Mouse (Mus musculus) brain, embryonic 18.5 days (tissue): ENCODE data around the gene Sema6c.
"Not testable (repeated sequence)": the region's sequence is repeated elsewhere in the genome, so short reads cannot be mapped to it uniquely, and the experiment has no call there.

Experiments used
- DNase-seq: peaks from one replicate; pipeline ENCODE4 v3.0.0-alpha.2; 2012; ENCODE audit warnings: low read depth, low spot score

The Sema6c gene

DNA sequence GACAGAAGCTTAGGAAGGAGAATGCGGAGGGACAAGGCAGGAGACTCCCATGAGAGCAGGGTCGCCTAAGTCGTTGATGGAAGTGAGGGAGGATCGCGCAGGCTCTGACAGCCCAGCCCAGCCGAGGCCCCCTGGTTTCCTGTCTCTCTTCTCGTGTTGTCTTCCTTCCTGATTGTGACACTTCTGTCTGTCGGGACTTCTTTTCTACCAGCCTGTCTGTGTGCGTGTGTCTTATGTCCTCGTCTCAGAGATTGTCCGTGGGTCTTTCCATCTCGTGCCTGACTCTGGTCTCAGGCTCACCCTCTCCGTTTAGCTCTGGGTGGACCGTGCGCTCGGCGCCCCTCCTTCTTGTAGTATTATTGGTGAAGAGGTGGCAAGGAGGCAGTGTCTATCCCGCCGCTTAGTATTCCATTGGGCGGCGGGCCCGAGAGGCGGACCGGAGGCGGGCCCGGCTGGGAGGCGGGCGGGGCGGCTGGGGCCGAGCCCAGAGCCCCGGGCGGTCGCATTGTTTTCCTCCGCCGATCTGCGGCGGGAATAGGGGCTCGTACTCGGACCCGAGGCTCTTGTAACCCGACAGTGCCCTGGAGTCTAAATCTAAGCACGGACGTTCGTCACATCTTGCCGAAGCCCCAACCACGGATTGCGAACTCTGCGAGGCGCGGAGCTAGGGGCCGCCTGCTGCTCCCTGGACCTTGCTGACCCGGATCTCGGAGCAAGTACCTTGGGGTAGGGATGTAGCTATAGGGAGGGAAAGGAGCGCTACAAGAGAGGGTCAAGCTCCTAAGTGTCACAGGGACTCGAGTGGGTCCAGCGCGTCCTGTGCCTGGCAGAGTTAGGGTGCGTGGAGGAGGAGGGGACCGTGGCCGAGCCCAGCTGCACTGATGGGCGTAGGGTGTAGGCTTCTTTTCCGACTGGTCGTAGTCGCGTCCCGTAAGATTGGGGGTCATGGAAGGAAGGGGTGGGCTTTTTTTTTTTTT, at the start of gene Sema6c:
Sema6c (plus strand) TSS at position 471 of the 977 bp plus-strand sequence.
- peak; percentile 84 for DNase-seq

DNA sequence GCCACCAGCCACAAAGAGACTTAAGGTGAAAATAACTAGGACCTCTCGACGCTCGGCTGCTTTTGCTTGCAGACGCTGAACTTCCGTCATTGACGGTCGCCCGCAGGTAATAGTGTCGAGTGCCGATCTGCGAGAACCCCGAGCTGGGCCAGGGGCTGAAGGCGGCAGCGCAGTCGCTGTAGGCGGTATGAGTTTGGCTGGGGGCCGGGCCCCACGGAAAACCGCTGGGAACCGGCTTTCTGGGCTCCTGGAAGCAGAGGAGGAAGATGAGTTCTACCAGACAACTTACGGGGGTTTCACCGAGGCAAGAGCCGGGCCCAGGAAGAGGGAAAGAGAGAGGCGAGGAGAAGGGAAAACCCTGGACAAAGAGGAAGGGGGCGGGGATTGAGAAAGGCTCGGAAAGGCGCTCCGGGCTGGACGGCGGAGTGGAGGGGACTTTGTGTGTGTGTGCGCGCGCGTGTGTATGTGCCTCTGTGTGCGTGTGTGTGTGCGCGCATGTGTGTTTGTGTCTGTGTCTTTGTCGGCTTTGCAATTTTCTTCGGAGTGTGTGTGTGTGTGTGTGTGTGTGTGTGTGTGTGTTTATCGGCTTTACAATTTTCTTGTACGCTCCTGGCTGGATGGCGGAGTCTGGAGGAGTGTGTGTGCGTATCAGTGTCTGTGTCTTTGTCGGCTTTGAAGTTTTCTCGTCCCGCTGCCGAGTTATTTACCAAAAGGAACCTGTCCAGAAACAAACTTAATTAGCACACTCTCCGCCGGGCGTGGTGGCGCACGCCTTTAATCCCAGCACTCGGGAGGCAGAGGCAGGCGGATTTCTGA, 49.1 kb upstream of the Sema6c start, which contains the start of gene Vps72:
Vps72 (plus strand) TSS at position 112 of the 816 bp plus-strand sequence.
- peak; percentile 81 for DNase-seq

DNA sequence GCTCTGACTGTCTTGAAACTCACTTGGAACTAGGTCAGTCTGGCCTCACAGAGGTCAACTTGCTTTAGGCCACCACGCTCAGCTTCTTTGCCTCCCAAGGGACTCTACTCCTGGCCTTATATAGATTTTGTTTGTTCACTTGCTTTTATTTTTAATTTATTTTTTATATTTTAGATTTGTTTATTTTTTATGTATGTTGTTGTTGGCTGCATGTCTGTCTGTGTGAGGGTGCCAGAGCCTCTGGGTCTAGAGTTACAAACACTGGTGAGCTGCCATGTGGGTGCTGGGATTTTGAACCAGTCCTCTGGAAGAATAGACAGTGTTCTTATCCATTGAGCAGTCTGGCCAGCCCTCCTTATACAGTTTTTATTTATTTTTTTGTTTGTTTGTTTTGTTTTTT, 47.5 kb upstream of the Sema6c start:
- no peak for DNase-seq

DNA sequence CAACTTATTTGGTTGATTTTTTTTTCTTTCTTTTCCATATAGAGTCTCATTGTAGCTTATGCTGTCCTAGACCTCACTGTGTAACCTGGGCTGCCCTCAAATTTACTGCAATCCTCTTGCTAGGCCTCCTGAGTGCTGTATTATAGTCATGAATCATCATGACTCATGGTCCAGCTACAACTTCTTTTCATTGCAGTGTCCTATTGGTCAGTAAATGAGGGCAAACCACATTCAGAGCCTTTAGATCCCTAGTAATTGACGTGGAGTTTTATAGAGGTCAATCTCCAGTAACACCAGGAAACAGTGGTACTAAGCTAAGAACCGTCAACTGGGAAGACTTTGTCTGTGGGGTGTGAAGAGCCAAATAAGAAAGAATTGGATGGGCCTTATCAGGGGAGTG, 42.5 kb upstream of the Sema6c start:
- DNase-seq: no peak

DNA sequence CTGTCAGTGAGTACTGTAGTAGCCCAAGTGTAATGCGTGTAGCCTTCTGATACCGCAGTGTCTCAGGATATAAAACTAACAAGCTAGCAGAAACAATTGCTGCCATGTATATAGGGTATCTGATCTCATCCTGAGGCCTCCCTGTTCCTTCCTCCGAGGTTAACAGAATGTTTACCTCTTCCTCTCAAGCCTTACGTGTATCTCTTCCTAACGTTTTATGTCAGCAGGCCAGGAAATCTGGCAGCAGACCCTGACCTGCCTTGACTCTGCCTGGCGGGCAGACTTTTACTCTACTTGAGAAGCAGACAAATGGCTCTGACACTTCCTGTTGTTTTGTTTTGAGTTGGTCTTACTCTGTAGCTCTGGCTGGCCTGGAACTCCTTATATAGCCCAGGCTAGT, 38.7 kb upstream of the Sema6c start:
- no peak for DNase-seq

DNA sequence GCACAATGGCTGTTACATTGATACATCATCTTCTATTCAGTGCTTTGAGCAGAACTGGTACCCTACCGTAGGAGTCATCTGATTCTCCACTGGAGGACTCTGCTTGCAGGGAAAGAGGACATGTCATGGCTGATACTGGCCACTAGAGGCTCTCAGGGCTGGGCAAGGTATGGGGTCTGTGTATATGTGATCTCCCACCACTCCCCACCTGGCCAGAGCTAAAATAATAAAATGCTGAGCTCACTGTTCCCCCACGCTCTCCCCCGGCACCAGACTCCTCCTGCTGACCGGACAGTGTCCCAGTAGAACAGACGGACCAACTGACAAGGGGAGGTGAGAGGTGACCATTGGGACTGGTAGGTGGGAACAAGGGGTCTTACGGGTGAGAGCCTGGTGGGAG, 36.0 kb upstream of the Sema6c start, which contains the start of gene Tmod4:
Tmod4 (plus strand) TSS at position 231 of the 400 bp plus-strand sequence.
- no peak for DNase-seq

DNA sequence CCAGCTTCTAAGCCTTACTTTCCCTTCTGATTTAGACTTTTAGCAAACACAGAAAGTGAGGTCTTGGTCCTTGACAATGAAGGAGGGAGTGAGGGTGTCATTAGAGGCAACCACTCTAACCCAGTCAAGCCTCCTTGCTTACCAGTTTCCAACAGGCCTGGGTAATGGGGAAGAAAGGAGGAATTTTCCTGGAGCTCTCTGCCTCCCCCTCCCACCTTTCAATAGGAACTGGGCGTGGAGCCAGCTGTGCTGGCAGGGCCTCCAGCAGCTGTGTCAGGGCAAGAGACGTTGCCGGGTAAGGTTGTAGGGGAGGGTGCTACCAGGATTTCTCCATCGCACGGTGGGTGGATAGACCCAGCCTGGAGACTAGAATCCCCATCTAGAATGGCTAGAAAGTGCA, 35.3 kb upstream of the Sema6c start:
- DNase-seq: no peak

DNA sequence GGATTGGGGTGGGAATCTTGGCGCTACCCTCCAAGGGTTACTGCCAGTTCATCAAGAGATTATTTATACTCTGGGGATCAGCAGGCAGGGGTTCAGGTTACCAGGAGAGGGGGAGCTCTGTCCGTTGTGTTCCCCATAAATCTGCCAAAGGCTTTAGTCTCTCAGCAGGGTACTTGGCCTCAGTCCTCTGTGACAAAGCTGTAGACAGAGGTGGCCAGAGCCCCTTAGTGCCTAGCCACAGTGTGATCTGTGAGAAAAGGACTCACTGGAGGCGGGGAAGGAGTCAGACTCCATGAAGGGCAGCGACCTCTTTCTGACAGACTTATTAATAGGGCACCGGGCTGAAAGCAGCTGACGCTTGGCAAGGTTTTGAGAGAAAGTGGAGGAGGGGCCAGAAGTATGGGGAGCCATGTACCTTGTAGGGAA, 31.0 kb upstream of the Sema6c start:
- DNase-seq: no peak

DNA sequence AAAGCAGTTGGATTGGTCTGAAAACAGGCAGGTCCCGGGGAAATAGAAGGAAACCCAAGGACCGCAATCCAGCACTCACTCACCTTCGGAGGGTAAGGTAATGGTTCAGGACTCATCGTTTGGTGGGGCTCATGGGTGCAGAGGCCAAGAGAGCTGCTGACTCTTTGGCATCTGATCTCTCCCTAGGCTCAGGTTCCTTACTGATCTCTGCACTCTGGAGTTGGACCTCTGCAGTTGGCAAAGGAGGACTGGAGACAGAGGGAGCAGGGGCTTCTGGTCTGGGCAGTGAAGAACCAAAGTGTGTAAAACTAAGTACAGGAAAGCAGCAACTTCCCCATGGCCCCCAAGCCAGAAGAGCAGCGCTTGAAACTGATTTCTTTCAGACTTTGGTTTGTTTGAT, 30.2 kb upstream of the Sema6c start:
- no peak for DNase-seq

DNA sequence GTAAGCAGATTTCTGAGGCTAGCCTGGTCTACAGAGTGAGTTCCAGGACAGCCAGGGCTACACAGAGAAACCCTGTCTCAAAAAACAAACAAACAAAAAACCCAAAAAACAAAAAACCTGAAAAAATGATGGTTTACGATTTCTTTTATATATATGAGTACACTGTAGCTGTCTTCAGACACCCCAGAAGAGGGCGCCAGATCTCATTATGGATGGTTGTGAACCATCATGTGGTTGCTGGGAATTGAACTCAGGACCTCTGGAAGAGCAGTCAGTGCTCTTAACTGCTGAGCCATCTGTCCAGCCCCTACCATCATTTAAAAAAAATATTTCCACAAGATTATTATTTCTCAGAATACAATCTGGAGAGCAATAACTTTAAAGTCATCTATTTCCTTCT, 27.9 kb upstream of the Sema6c start:
- DNase-seq: not testable (repeated sequence)

DNA sequence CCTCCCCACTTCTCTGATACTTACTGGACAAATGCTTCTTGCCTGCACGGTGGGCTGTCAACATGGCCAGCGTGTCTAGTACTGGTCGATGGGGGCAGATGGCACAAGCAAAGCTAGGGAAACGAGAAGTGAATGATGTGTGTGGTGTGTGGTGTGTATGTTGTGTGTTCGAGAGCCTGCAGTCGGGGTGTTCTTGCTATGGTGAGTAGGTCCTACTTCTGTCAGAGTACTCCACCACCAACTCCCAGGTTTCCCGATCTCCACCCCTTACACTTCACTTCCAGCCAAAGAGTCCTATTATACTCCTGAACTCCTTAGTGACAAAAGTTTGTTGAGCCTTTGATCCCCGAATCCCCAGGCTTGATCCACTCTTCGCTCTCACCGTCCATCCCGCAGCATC, 27.1 kb upstream of the Sema6c start:
- DNase-seq: no peak

DNA sequence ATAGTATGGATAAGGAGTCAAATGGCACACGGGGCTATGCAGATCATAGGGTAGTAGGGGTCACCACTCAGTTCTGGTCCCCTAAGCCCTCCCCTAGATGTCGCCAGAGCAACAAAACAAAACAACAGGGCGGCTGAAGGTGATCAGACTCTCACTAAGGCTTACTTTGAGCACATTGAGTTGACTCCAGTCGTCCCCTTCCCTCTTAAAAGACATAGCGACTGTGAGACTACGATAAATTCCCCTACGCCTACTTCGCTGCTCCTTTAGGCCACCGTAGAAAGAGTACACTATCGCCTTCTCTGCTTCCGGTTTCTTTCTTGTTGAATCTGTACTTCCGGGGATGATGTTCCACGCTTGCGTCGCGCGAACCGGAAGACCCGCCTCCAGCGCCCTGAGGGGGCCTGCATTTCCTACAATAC, 26.6 kb upstream of the Sema6c start, which contains the start of the genes Scnm1 and Lysmd1:
Scnm1 (minus strand) TSS at position 332 of the 422 bp plus-strand sequence.
Lysmd1 (plus strand) TSS at position 409 of the 422 bp plus-strand sequence.
- DNase-seq: peak; percentile 93

DNA sequence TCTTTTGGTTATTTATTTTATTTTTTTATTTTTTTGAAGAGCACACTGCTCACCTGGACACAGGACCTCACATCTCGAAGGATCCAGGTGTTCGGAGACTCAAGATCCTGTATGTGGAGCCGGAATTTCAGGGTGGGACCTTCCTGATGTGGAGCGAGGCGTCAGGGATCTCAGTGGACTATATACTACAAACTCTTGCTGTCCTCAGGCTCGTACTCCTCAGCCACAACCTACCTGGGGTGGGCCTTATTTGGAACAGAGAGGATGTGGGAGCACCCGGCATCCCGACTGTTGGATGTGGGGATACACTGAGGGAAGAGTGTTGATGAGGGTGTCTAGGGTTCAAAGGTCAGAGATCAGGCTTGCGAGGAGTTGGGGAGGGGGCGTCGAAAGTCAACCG, 26.1 kb upstream of the Sema6c start:
- DNase-seq: not testable (repeated sequence)

DNA sequence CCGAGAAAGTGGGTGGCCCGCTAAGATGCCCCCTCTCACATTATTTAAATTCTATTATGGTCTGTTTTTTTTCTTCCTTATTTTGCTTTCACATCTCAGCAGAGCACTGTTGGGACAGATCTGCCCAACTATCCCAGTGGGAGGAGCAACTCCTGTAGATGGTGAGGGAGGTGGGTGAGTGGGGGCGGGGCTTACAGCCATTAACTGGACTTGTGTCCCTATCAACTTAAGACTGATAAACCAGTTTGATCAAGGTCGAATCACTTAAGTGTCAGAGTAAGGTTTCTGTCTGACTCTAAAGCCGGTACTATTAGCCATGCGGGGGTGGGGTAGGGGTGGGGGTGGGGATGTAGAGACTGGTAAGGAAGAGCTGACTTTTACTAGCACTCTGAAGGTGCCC, 25.2 kb upstream of the Sema6c start:
- no peak for DNase-seq

DNA sequence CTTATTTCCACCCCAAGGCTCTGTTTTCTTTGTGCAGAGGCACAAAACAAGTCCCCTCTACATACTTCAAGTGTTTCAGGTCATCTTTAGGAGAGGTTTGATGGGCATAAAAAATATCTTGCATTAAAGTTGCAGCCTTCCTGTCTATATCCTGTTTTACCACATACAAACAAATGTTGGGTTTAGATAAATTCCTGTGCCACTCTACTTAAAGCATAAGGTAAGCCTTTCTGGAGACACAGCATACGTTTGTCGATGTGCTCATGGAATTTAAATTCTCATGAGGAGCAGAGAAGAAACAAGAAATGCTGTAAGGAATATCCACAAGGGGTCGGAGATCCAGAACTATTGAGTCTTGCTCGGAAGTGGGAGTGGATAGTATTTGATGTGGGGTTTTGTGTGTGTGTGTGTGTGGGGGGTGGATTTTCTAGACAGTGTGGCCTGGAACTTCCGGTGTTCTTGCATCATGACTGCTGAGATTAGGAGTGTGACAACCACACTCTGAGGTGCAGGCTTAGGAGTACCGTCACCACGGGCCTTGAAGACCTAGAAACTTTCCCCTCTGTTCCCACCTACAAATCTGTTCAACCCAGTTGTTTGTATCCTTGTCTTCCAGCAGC, 24.7 kb upstream of the Sema6c start:
- no peak for DNase-seq

DNA sequence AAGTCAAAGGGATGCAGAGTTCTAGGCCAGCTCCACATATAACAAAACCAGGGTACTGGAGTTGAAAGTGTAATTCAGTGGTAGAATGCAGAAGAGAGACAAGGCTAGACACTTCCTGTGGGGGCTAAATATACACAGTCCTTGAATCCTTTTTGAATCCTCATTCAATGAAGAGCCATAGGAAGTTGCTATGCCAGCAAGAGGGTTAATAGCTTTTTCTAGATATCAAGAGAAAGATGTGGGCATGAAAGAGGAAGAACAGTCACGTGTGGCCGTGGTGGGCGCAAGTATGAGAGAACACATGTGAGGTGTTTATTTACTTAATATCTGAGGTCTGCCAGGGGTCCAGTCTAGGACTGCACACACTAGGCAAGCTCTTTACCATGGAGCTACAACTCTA, 23.9 kb upstream of the Sema6c start:
- DNase-seq: no peak

DNA sequence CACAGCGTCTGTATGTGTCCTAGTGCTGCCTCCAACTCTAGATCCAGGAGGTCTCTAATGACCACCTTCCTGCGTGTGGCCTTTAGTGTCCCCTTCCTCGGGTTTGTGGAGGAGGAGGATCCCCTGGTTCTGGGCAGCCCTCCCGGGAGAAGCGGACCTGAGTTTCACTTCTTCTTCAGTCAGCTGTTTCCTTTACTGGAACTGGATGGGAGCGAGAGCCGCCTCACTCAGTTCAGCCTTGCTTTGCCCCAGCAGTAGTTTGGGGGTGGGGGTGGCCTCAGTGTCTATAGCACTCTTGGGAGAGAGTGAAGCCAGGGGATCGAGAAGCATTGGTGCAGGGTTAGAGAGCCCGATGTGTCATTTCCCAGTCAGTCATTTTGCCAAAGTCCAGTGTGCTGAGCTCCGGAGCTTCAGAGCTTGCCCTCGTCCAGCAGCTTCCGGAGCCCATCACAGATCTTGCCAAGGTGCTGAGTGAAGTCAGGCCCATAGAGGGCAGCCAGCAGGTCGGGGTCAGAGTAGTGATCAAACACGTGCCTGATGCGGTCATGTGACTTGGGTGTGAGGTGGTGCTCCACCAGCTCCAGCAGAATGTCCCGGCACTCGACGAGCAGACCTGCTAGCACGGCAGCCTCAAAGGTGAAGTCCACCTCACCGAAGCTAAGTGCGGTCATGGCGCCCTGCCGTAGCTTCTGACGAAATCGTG, 20.5 kb upstream of the Sema6c start:
- no peak for DNase-seq

DNA sequence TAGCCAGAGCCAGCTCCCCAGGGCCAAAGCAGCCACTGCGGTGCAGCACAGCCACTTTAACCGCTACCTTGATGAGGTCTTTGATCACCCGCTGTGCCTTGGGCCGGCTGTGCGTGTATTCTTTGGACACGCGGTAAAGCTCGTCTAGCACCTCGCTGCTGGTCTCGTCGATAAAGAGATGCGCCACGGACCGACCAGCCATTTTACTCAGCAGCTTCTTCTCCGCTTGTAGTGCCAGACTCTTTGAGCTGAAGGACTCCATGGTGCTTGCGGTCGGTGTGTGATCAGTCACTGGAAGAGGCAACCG, 20.0 kb upstream of the Sema6c start:
- no peak for DNase-seq

DNA sequence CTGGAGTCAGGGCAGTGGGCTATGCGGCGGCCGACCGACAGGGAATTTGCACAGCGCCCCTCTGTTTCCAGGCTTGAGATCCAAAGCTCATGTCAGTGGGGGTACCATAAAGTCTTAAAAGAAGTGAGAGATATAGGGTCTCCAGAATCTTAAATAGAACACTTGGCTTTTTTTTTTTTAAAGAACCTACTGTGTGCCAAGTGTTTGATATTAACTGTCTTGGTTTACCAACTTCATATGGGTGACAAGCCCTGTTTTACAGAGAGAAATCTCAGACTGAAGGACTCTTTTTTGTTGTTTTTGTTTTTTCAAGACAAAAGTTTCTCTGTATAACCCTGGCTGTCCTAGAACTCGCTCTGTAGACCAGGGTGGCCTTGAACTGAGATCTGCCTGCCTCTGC, 19.5 kb upstream of the Sema6c start:
- DNase-seq: no peak

DNA sequence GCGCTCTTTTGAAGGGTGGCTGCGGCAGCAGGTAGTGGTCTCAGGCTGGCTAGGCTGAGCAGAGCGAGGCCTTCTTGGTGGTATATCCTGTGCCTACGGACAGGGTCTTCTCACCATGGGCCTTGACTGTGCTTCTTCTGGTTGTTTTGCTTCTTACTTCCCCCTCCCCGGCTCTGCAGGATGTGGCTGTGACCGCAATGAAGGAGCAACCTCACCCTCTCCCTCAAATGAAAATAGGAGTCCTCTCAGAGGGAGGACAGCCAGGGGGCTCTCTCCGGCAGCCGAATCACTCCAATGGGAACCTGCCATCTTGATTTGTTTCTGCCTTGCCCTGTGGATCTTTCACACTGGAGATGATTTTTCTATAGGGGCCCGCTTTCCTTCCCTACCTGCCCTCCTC, 18.8 kb upstream of the Sema6c start:
- DNase-seq: no peak

DNA sequence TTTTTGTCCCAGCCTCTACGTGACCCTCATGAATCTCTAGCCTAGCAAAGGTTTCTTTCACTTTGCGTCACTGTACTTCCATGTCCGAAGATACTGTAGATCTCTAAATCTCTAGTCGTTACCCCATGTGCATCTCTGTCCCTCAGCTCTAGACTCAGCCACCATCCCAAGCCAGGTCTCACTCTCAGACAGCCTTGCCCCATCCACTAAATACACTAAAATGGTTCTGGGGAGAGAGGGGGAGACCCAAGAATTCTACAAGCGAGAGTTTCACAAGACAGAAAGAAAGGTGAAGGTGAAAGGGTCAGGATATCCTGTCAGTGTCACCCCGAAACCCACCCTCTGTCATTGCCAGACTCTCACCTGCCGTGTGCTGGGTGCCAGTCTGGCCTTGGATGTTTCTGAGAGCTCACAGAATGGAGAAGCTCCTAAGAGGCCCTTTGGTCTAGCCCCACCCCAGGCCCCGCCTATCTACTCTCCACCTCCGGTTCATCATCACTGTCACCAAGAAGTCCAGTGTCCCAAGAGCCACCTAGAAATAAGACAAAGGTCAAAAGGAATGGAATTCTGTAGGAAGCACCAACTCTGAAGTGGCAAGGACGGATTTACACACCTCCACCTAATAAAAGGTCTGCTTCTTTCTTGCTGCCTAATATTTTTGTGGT, 18.2 kb upstream of the Sema6c start, which contains the start of gene Tnfaip8l2:
Tnfaip8l2 (minus strand) TSS at position 409 of the 665 bp plus-strand sequence.
- DNase-seq: no peak
